Mouse (Mus musculus) right cerebral cortex, adult 2 months (tissue): ENCODE measurements at regions not wholly inside any gene's neighbourhood (a gene's known extent, or its start where the extent isn't known, plus 50 kb on each side); places are given as distances from the start of the nearest gene placed in this dataset.

Source experiments
- DNase-seq, 2 experiments: peaks; one replicate each; pipeline ENCODE4 v3.0.0; 2021 to 2022; ENCODE audit warnings: low spot score in 2 of 2

GRCm38 (mm10) chr12:47466740-47467139 lies 648.0 kb upstream of the Nova1 start:
- DNase-seq = no peak

GRCm38 (mm10) chr12:47465924-47466323 lies 647.2 kb upstream of the Nova1 start:
- no peak for DNase-seq

- no peak for DNase-seq
Observed at GRCm38 (mm10) chr12:47431669-47432068, 612.9 kb upstream of the Nova1 start.

- DNase-seq = no peak
Observed at GRCm38 (mm10) chr12:47412251-47412650, 593.5 kb upstream of the Nova1 start.

GRCm38 (mm10) chr12:47406563-47406962 lies 587.8 kb upstream of the Nova1 start:
- no peak for DNase-seq

GRCm38 (mm10) chr12:47406131-47406530 lies 587.4 kb upstream of the Nova1 start:
- no peak for DNase-seq

- DNase-seq = no peak
Observed at GRCm38 (mm10) chr12:47383225-47383624, 564.5 kb upstream of the Nova1 start.

GRCm38 (mm10) chr12:47353269-47353668 lies 534.5 kb upstream of the Nova1 start:
- no peak for DNase-seq

GRCm38 (mm10) chr12:47351229-47351628 lies 532.5 kb upstream of the Nova1 start:
- no peak for DNase-seq

GRCm38 (mm10) chr12:47313413-47313812 lies 494.7 kb upstream of the Nova1 start:
- DNase-seq = peak; percentile 17 to 19

- peak in 1 of 2 experiments; percentile 3 for DNase-seq
Observed at GRCm38 (mm10) chr12:47275904-47276303, 457.2 kb upstream of the Nova1 start.

- DNase-seq = no peak
Observed at GRCm38 (mm10) chr12:47272309-47272708, 453.6 kb upstream of the Nova1 start.

- DNase-seq = no peak
Observed at GRCm38 (mm10) chr12:47264118-47264517, 445.4 kb upstream of the Nova1 start.

GRCm38 (mm10) chr12:47263408-47263807 lies 444.7 kb upstream of the Nova1 start:
- DNase-seq = no peak

- no peak for DNase-seq
Observed at GRCm38 (mm10) chr12:47252306-47252705, 433.6 kb upstream of the Nova1 start.

- DNase-seq = no peak
Observed at GRCm38 (mm10) chr12:47243623-47244514, 425.1 kb upstream of the Nova1 start.

- DNase-seq = no peak
Observed at GRCm38 (mm10) chr12:47220016-47220415, 401.3 kb upstream of the Nova1 start.

GRCm38 (mm10) chr12:47219340-47219739 lies 400.6 kb upstream of the Nova1 start:
- no peak for DNase-seq

- no peak for DNase-seq
Observed at GRCm38 (mm10) chr12:47211417-47212104, 392.8 kb upstream of the Nova1 start.

- no peak for DNase-seq
Observed at GRCm38 (mm10) chr12:47202936-47203335, 384.2 kb upstream of the Nova1 start.

- DNase-seq = no peak
Observed at GRCm38 (mm10) chr12:47198609-47199008, 379.9 kb upstream of the Nova1 start.

- DNase-seq = peak; percentile 6 to 12
Observed at GRCm38 (mm10) chr12:47164736-47165135, 346.0 kb upstream of the Nova1 start.
